Comparison of ENCODE assay signal across 13 mouse cellular contexts in the genomic region with DNA sequence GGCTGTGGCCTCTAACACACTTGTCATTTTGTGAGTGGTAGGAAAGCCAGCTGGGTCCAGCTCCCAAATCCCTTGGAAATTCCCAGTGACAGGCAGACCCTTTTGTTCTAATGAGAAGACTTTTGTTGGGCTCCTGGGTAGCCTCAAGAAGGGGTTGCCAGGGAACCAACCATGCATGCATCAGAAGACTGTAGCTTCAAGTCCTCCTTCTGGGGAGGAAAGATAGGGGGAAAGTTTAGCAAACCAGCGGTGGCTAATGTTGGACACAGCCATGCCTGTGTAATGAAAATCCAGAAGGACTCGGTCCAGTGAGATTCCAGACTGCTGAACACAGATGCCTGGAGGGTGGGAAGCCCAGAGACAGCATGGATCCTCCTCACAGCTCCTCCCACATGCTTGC.
DNase-seq lines count a peak whose midpoint lies in the region; ATAC-seq lines count a peak whose summit lies in the region.
"Had no signal": no experiment of that assay in that cellular context is flagged by ENCODE, and none has a peak within 500 bp of the region (broad histone marks: within the 10 kb centered on the region; RNA-seq: fewer than 3 reads in every experiment).

No protein-coding gene starts in this region.

- no peak overlapping the region; the same call in 1 of the 2 replicates for H3K27ac ChIP-seq in forebrain, embryonic 14.5 days (ENCODE audit: low read depth, low read length)
- H3K27ac ChIP-seq in neural tube, embryonic 15.5 days (replicated peaks) = no peak overlapping the region
- H3K27ac ChIP-seq: limb, embryonic 15.5 days; neural tube, embryonic 13.5 days had no signal

- H3K4me1 ChIP-seq in forebrain, embryonic 14.5 days (ENCODE audit: control insufficient read depth, insufficient read depth, low read length) = peaks cover 14% of the 10 kb centered on the region
- H3K4me1 ChIP-seq in neural tube, embryonic 15.5 days = 0 out of 2 replicates have a peak, but pooled peaks cover 3% of the 10 kb centered on the region

- ATAC-seq in forebrain, embryonic 14.5 days = peak; percentile 82
- no peak for ATAC-seq in neural tube, embryonic 15.5 days (ENCODE audit: low FRiP score)

- H3K4me3 ChIP-seq in forebrain, embryonic 14.5 days (ENCODE audit: low read depth, low read length) = no peak overlapping the region
- no peak overlapping the region for H3K4me3 ChIP-seq in neural tube, embryonic 15.5 days (replicated peaks)
- H3K4me3 ChIP-seq: limb, embryonic 15.5 days; neural tube, embryonic 13.5 days had no signal

- H3K9me3 ChIP-seq in forebrain, embryonic 14.5 days (replicated peaks; ENCODE audit: control insufficient read depth, low read length) = no peaks in the 10 kb centered on the region
- H3K9me3 ChIP-seq in neural tube, embryonic 15.5 days (replicated peaks) = no peaks in the 10 kb centered on the region
- H3K9me3 ChIP-seq: limb, embryonic 15.5 days; neural tube, embryonic 13.5 days had no signal

- no peaks in the 10 kb centered on the region for H3K27me3 ChIP-seq in forebrain, embryonic 14.5 days (replicated peaks; ENCODE audit: control insufficient read depth, insufficient read depth, low read length)
- H3K27me3 ChIP-seq in neural tube, embryonic 15.5 days (replicated peaks) = no peaks in the 10 kb centered on the region
- H3K27me3 ChIP-seq: limb, embryonic 15.5 days; neural tube, embryonic 13.5 days had no signal

- DNase-seq in heart, adult 11 months = peak; percentile 61
- no peak for DNase-seq in heart, adult 9 months (ENCODE audit: low spot score in 2 of 2)
- DNase-seq in brain, adult 2 months (ENCODE audit: low read depth, low spot score) = peak; percentile 48
- peak; percentile 73 for DNase-seq in forebrain, embryonic 14.5 days (ENCODE audit: low spot score)
- peak; percentile 17 to 41 for DNase-seq in layer of hippocampus, postnatal 14 days (ENCODE audit: low spot score in 2 of 2)
- DNase-seq in testis, postnatal 14 days (ENCODE audit: low spot score) = no peak
- DNase-seq in gastrocnemius, postnatal 25 days = no peak
- DNase-seq: heart, postnatal 4 days; kidney, postnatal 36 days; thymus, adult 2 months had no signal

- 3% methylated on average over 2 of the region's 2 CpGs for WGBS in forebrain, embryonic 14.5 days
- 22% methylated on average over 2 of the region's 2 CpGs for WGBS in neural tube, embryonic 15.5 days

- no peak overlapping the region for H3K4me2 ChIP-seq in forebrain, embryonic 14.5 days (ENCODE audit: low read length)
- H3K4me2 ChIP-seq in neural tube, embryonic 15.5 days = no peak overlapping the region
- H3K4me2 ChIP-seq: limb, embryonic 15.5 days; neural tube, embryonic 13.5 days had no signal

- no peak overlapping the region for H3K9ac ChIP-seq in forebrain, embryonic 14.5 days (ENCODE audit: low read length)
- H3K9ac ChIP-seq in neural tube, embryonic 15.5 days (replicated peaks) = no peak overlapping the region
- H3K9ac ChIP-seq: limb, embryonic 15.5 days; neural tube, embryonic 13.5 days had no signal

- H3K36me3 ChIP-seq in forebrain, embryonic 14.5 days (ENCODE audit: control insufficient read depth, insufficient read depth, low read length) = no peaks in the 10 kb centered on the region
- no peaks in the 10 kb centered on the region for H3K36me3 ChIP-seq in neural tube, embryonic 15.5 days
- H3K36me3 ChIP-seq: limb, embryonic 15.5 days; neural tube, embryonic 13.5 days had no signal

Comparison
In these comparisons a context has a peak if more than half of its experiments do, and no peak if none do; other contexts are left out.
1. DNase-seq: peak in heart, adult 11 months (single experiment), brain, adult 2 months (single experiment), forebrain, embryonic 14.5 days (single experiment) and layer of hippocampus, postnatal 14 days (2 of 2); none in heart, adult 9 months (0 of 2), testis, postnatal 14 days (single experiment) and gastrocnemius, postnatal 25 days (single experiment).